Mouse (Mus musculus) kidney, embryonic 14.5 days (tissue): ENCODE measurements around the gene D630003M21Rik. TPM values are rescaled to one million over a fixed set of nuclear protein-coding genes. Genes with fewer than 3 reads are reported as not detected.
A peak's percentile ranks its signal among the peaks of the same experiment; 100 is the strongest.

ENCODE experiments used
- ATAC-seq: fragments of 200-750 bp; cut with Nextera tagmentation; 2 replicates; pipeline ENCODE4 v1.8.0; 2017; ENCODE audit warnings: moderate number of reproducible peaks, mild to moderate bottlenecking, moderate TSS enrichment, moderate library complexity; ENCODE audit not compliant: low FRiP score, low TSS enrichment
- H3K27ac ChIP-seq: fragments of 300-500 bp; sonication (generic); 2 replicates; pipeline ENCODE4 v1.5.1; 2014; ENCODE audit warnings: low read depth, mild to moderate bottlenecking, low read length, moderate library complexity, mixed read lengths
- H3K27me3 ChIP-seq: fragments of 300-500 bp; sonication (generic); 2 replicates; pipeline ENCODE4 v1.6.1; 2014; ENCODE audit warnings: mild to moderate bottlenecking, low read length; ENCODE audit not compliant: control insufficient read depth, insufficient read depth
- H3K36me3 ChIP-seq: fragments of 300-500 bp; sonication (generic); 2 replicates; pipeline ENCODE4 v1.6.1; 2014; ENCODE audit warnings: low read length, mixed read lengths; ENCODE audit not compliant: control insufficient read depth, insufficient read depth
- H3K4me1 ChIP-seq: fragments of 300-500 bp; sonication (generic); 2 replicates; pipeline ENCODE4 v1.6.1; 2014; ENCODE audit warnings: low read length, mixed read lengths; ENCODE audit not compliant: control insufficient read depth, insufficient read depth
- H3K4me2 ChIP-seq: fragments of 300-500 bp; sonication (generic); replicated peaks from 2 replicates; pipeline ENCODE4 v1.6.1; 2014; ENCODE audit warnings: low read depth, mild to moderate bottlenecking, low read length
- H3K4me3 ChIP-seq: fragments of 300-500 bp; sonication (generic); 2 replicates; pipeline ENCODE4 v1.5.1; 2014; ENCODE audit warnings: mild to moderate bottlenecking, low read length
- H3K9ac ChIP-seq: fragments of 300-500 bp; sonication (generic); 2 replicates; pipeline ENCODE4 v1.6.1; 2014; ENCODE audit warnings: low read depth, mild to moderate bottlenecking, low read length, moderate library complexity
- H3K9me3 ChIP-seq: fragments of 300-500 bp; sonication (generic); 2 replicates; pipeline ENCODE4 v1.6.1; 2016; ENCODE audit warnings: low read length; ENCODE audit not compliant: control insufficient read depth
- WGBS: fragments of 180-500 bp; shearing (Covaris S2); extraction: QIAGEN DNeasy Blood & Tissue Kit; methylation state at CpG from one replicate; pipeline ENCODE4 v1.1.7; 2014; 5-methylcytosine and 5-hydroxymethylcytosine counted together
- polyA plus RNA-seq: library from polyadenylated mRNA; unstranded; fragments of >200 nt; fragmentation: Nextera tagmentation; extraction: Ambion mirVana; gene quantifications from 2 replicates; pipeline ENCODE4 v1.2.1, GENCODE M21; 2014

The D630003M21Rik gene
- polyA plus RNA-seq, 1 experiment from 2014 or later: 5.2 TPM

DNA sequence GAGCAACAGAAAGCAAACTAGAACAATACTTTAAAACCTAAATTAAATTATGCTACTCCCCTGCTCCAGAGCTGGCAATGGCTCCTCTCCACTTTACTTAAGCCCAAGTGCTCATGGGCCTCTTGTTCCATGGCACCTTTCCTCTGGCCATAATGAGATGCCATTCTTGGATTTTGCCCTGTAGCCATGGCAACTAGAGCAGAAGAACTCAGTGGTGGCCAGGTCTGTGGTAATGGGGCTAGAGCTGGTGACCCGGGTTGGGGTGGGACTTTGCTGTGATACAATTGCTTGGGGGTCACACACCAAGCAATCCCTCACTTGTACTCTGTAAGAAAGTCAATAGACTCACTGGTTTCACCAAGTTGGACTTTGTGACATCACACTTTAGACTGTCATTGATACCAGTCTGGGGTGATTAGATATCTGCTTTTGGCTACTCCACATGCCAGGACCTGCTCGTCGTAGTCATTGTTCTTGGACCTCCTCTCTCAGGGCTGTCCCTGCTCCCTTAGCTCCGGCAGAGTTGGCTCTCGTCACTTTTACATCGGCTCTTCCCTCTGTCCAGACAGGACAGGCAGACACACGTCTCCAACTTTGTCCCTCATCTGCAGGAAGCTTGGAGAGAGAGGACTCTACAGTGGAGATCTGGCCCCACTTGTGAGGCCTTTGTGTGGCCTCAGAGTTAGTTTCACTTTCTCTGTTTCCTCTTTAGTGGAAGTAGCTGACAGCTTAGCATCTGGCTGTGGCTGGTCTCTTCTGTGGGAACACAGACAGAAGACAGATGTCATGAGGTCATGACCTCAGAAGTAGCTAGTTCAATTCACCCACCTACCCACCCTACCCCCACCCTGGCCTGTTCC, 69.4 kb downstream of the D630003M21Rik start:
- Histone ChIP-seq H3K27me3 (no peaks in the 10 kb centered on the region), H3K4me2 (peak overlapping the region; percentile 23; the same call in 1 of the 2 replicates), H3K27ac (no peak overlapping the region; the same call in 1 of the 2 replicates), H3K9ac (no peak overlapping the region), H3K4me1 (peaks cover 13% of the 10 kb centered on the region; the same call in 1 of the 2 replicates), H3K9me3 (no peaks in the 10 kb centered on the region), H3K4me3 (no peak overlapping the region), H3K36me3 (no peaks in the 10 kb centered on the region)
- no peak for ATAC-seq
- WGBS: 58% methylated on average over 7 of the region's 7 CpGs

DNA sequence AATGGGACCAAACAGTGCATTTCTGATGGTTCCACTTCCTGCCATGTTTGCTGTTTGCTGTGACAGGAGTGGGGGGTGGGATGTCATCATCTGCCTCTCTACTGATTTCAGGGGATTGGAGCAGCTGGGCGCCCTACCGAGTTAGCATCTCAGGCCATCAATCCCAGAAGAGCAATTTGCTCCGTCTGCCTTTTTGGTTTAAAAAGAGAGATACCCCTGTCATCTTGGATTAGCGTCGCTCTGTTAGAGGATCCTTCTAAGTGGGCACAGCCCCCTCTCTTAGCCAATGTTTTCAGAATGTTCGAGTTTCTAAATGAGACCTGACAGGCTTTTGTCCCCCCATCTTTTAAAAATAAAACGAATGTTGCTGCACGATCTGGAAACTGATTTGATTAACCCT, 71.4 kb downstream of the D630003M21Rik start:
- 75% methylated on average over 8 of the region's 8 CpGs for WGBS
- no peaks in the 10 kb centered on the region for H3K36me3 ChIP-seq
- no peak overlapping the region for H3K9ac ChIP-seq
- ATAC-seq: no peak
- peaks cover 14% of the 10 kb centered on the region for H3K4me1 ChIP-seq
- H3K27me3 ChIP-seq: no peaks in the 10 kb centered on the region
- H3K4me3 ChIP-seq: no peak overlapping the region
- H3K27ac ChIP-seq: no peak overlapping the region
- no peak overlapping the region for H3K4me2 ChIP-seq
- H3K9me3 ChIP-seq: no peaks in the 10 kb centered on the region

DNA sequence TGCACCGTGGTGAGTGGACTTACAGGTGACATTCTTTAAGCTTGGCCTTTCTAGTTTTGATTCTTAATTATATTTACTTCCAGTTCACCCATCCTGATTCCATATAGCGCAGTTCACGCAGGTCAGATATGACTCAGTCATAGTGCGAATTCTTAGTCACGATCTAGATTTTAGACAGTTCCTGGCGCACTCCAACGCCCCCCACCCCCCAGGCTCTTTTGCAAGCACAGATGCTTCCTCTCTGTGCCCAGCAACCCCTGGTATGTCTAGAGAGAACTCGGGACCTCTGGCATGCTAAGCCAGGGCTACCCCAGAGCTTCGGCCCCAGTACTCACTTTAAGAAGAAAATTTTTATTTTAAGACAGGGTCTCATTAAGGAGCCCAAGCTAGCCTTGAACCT, 72.5 kb downstream of the D630003M21Rik start:
- H3K4me1 ChIP-seq: peaks cover 13% of the 10 kb centered on the region
- no peak overlapping the region for H3K4me3 ChIP-seq
- H3K9me3 ChIP-seq: no peaks in the 10 kb centered on the region
- WGBS: 86% methylated on average over 9 of the region's 9 CpGs
- ATAC-seq: no peak
- H3K9ac ChIP-seq: no peak overlapping the region
- no peaks in the 10 kb centered on the region for H3K27me3 ChIP-seq
- H3K27ac ChIP-seq: no peak overlapping the region
- H3K36me3 ChIP-seq: no peaks in the 10 kb centered on the region
- no peak overlapping the region for H3K4me2 ChIP-seq

DNA sequence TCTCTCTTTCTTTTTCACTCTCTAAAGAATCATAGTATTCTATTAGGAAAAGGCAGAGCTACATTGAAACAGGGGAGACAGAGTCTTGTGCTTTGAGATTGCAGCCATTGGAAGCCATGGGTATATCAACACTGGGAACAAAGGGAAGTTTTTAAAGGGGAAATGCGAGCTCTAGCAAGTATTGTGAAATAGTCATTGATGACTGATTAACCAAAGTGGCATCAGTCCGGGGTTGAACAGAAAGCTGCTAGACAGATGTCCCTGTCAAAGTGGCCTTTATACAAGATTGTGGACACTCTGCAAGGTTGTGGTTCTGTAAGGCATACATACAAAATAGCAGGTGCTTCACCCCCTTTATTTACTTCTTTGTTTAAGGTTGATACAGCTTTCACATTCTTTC, 73.4 kb downstream of the D630003M21Rik start:
- no peak for ATAC-seq
- WGBS: 72% methylated on average over 2 of the region's 2 CpGs

DNA sequence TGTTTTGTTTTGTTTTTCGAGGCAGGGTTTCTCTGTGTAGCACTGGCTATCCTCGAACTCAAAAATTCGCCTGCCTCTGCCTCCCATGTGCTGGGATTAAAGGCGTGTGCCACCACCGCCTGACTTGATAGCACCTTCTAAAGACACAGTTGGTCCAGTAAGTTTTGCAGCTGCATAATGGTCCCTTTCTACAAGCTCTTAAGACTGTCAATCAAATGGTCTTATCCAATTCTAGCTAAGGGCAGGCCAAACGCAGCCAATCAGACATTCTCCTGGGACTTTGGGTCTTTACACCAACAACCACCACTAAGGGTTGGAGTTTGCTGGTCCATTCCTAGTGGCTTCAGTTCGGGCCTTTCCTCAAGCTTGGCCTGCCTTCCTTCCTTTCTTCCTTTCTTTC, 73.9 kb downstream of the D630003M21Rik start:
- WGBS: 91% methylated on average over 7 of the region's 7 CpGs
- no peaks in the 10 kb centered on the region for H3K27me3 ChIP-seq
- H3K4me3 ChIP-seq: no peak overlapping the region
- no peak overlapping the region for H3K4me2 ChIP-seq
- no peak for ATAC-seq
- H3K9ac ChIP-seq: no peak overlapping the region
- no peak overlapping the region for H3K27ac ChIP-seq
- peaks cover 13% of the 10 kb centered on the region for H3K4me1 ChIP-seq
- no peaks in the 10 kb centered on the region for H3K36me3 ChIP-seq
- no peaks in the 10 kb centered on the region for H3K9me3 ChIP-seq

More for the DNA sequence above, 73.4 kb downstream of the D630003M21Rik start:
- H3K9me3 ChIP-seq: no peaks in the 10 kb centered on the region
- no peak overlapping the region for H3K9ac ChIP-seq
- H3K4me2 ChIP-seq: no peak overlapping the region
- peaks cover 13% of the 10 kb centered on the region for H3K4me1 ChIP-seq
- no peak overlapping the region for H3K27ac ChIP-seq
- no peak overlapping the region for H3K4me3 ChIP-seq
- no peaks in the 10 kb centered on the region for H3K27me3 ChIP-seq
- H3K36me3 ChIP-seq: no peaks in the 10 kb centered on the region

DNA sequence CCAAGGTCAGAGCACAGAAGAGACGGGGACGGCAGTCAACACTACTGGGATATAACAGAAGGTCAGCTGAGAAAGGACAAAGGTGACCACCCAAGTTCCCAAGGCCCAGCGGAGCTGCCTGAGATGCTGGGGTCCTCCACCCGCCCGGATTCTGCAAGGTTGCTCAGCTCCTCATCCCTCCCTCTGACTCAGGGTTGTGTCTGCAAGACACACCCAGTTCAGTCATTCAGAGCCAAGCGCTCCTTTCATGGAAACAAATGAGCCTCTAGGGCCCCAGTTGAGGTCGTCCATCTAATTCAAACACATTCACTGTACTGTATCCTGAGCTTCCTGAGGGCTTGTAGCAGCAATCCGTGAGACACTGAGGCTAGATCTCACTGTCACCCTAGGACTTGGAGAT, 74.4 kb downstream of the D630003M21Rik start:
- Histone ChIP-seq H3K9ac (no peak overlapping the region), H3K36me3 (no peaks in the 10 kb centered on the region), H3K27ac (no peak overlapping the region), H3K27me3 (no peaks in the 10 kb centered on the region), H3K9me3 (no peaks in the 10 kb centered on the region), H3K4me3 (no peak overlapping the region), H3K4me1 (peaks cover 13% of the 10 kb centered on the region), H3K4me2 (no peak overlapping the region; the same call in 1 of the 2 replicates)
- no peak for ATAC-seq
- 48% methylated on average over 8 of the region's 8 CpGs for WGBS

DNA sequence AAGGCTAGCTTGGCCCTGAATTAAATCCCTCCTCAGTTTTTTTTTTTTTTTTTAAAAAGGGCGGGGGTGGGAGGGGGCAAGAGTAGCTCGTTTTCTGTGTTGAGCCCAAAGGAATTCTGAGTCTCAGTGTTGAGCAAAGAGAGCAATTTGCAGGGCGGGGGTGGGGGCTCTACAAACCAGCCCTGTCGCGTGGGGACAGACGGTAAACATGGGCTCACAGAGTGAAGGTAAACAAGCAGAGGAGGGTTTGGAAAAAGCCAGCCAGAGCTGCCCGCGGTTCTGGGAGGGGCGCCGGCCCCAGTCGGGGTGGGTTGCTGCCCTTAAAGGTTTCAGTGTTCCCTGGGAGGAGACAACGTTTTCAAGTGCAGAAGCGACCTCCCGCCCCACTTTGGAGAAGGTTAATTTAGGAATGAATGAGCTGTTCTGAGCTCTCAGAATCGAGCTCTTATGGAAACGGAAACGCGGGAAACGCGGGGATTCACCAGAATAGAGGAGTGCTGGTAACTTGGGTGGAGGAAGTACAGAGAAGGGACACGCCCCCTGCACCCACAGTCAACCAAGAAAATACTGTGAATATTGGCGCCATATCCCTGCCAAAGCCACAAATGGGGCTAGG, 75.2 kb downstream of the D630003M21Rik start:
- Histone ChIP-seq H3K36me3 (no peaks in the 10 kb centered on the region), H3K27ac (no peak overlapping the region; the same call in 1 of the 2 replicates), H3K4me1 (peaks cover 13% of the 10 kb centered on the region), H3K27me3 (no peaks in the 10 kb centered on the region), H3K4me2 (peak overlapping the region; percentile 63), H3K9ac (peak overlapping the region; percentile 47; the same call in 1 of the 2 replicates), H3K9me3 (no peaks in the 10 kb centered on the region), H3K4me3 (peak overlapping the region; percentile 29)
- ATAC-seq: peak; percentile 28; the same call in 1 of the 2 replicates
- 2% methylated on average over 22 of the region's 22 CpGs for WGBS

DNA sequence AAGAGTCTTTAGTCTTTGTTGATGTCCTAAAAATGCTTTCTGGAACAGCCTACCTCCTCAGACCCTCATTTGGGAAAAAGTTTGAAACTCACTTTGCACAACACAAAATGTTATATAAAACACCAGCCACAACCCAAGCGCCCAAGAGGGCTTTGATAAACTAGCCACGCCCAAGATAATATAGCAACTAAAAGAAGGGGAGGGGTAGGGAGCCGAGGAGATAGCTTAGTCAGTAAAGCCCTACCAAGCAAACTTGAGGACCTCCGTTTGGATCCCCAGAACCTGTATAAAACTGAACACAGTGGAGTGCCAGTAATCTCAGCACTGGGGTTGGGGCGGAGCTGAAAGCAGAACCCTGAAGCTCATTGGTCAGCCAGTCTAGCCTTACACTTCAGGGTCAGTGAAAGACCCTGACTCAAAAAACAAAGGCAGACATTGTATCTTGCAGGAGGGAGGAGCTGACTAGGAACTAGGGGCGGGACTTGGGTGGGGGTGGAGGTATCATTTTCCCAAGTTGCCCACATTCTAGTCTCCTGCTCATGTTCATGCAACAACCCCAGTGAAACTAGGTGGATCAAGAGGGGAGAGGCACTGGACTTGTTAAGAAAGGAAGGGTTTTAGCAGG, 76.2 kb downstream of the D630003M21Rik start:
- H3K27me3 ChIP-seq: no peaks in the 10 kb centered on the region
- whole genome bisulfite sequencing: 50% methylated on average over 6 of the region's 6 CpGs
- H3K9ac ChIP-seq: no peak overlapping the region
- peaks cover 13% of the 10 kb centered on the region for H3K4me1 ChIP-seq
- H3K4me3 ChIP-seq: no peak overlapping the region
- H3K9me3 ChIP-seq: no peaks in the 10 kb centered on the region
- H3K27ac ChIP-seq: no peak overlapping the region
- no peaks in the 10 kb centered on the region for H3K36me3 ChIP-seq
- H3K4me2 ChIP-seq: no peak overlapping the region
- ATAC-seq: peak; percentile 64; the same call in 1 of the 2 replicates
